Mouse (Mus musculus) effector memory CD4-positive, alpha-beta T cell, adult 7 months (primary cell): ENCODE results near the gene Pgr15l. TPM values are rescaled to one million over a fixed set of nuclear protein-coding genes. Genes with fewer than 3 reads are reported as not detected.

Experiments used
- polyA plus RNA-seq: library from polyadenylated mRNA; unstranded; fragments of 100-300 nt; shearing (Covaris generic); gene quantifications from one replicate; pipeline ENCODE4 v1.2.1, GENCODE M21; 2017

The Pgr15l gene
- polyA plus RNA-seq: 0.26 TPM

DNA sequence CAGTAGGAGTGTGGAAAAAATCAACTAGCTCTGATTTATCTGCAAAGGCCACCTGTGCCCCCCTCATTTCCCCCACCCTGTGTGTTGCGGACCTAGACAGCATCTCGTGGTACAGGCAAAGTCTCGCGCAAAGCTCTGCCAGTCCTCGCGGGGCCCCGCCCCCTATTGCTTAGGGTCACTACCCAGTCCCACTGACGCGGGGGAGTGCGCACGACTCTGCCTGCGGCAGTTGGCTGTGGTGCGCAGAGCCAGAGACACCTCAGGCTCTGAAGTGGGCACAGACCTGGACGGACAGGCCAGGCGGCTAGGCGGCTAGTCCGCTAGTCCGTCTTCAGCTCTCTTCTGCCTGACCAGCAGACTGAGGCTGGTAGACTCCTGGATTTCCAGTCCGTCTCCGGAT is at the start of gene Pgr15l:
Gene Pgr15l (plus strand): TSS at position 228 of the 400 bp plus-strand sequence.

